Mouse (Mus musculus): ENCODE measurements at regions not wholly inside any gene's neighbourhood (a gene's known extent, or its start where the extent isn't known, plus 50 kb on each side); places are given as distances from the start of the nearest gene placed in this dataset.
A peak's percentile ranks its signal among the peaks of the same experiment; 100 is the strongest.

- DNase-seq (ENCODE audit: low spot score in 2 of 2), result no peak
- intact Hi-C loops (cut with DNase I), result no loop called here
Measured at GRCm38 (mm10) chr15:86719088-86719487, 504.8 kb downstream of the Tbc1d22a start.

DNA sequence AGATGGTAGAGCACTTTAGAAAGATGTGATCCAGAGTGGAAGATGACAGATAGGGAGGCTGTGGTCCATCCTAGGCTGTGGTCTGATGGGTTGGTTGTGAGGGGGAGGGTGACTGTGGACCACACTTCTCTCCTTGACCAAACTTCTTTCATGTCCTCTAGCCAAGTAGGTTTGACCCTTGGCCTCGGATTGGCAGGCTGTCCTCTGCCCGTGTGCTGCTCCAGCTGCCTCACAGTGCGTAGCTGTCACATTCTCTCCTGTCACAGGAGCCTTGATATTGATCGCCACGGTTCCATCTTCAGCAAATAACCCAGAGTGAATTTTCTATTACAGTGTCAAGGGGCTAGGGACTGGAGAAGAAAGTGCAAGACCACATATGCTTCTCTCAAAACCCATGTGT, 506.9 kb downstream of the Tbc1d22a start:
- intact Hi-C loops (cut with DNase I), result no loop called here
- no peak for DNase-seq (ENCODE audit: low spot score in 2 of 2)

DNA sequence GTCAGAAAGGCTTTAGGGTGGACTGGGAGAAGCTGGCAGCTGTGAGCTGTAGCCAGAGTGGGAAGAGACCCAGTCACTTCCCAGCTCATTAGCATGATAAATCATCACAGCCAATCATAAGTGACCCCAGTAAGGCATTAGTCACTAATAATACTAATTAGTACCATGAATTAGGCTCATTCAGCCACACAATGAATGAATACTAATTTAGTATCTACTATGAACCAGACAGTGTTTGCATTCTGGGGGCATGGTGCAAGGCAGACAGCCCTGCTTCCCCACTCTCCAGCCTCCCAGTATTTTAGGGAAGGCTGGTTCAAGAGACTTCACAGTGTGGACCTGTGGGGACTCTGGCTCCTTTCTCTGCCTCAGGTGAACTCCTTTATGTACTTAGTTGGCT, 523.7 kb downstream of the Tbc1d22a start:
- DNase-seq (ENCODE audit: low spot score in 2 of 2), result no peak
- intact Hi-C loops (cut with DNase I), result no loop called here

GRCm38 (mm10) chr15:86738356-86738755, 524.1 kb downstream of the Tbc1d22a start:
- intact Hi-C loops (cut with DNase I), result no loop called here
- DNase-seq (ENCODE audit: low spot score in 2 of 2), result no peak

DNA sequence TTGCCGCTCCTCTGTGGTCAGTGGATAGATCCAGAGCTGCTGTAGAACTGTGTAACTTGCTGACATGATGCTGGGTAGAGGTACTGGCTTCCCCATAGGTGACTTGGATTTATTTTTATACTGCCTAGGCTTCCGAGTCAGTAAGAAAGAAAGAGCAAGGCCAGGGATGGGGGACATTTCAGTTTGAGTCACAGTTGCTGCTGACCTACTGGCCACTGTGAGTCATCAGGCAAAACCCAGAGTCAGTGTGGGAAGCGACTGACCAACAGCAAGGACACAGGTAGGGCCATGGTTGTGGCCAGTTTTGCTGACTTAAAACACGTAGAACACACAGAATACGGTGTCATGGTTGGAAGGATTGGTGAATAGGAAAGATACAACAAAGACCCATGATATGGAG, 524.5 kb downstream of the Tbc1d22a start:
- DNase-seq (ENCODE audit: low spot score in 2 of 2), result no peak

DNA sequence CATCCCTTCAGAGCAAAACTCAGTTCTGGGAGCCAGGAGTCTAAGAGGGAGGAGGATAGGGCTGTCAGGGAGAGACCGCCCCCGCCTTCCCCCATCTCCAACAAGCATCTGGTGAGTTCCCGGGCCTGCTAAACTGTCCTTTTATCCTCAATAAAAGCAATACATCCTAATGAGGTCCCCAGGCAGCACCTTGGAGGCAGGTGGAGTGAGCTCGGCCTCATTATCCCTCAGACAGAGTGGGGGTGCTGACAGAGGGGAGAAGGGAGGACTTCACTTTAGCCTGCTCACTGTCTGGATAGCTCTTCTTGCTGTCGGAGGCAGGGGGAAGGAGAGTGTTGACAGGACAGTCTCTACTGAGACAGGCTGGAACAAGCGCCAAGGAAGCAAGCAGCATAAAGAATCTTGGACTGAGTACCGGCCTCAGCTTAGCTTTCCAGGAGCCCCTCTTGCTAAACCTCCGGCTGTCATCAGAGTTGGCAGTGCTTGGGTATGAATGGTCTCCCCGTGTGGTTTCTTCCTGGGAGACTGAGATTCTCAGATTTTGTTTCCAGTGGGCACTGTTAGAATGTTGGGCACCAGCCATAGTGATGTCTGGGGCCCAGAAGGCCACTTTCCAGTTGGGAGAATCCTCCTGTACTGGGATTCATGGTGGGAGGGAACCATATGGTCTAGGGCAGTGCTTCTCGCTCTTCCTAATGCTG, 537.3 kb downstream of the Tbc1d22a start:
- peak in 1 of 2 experiments; percentile 23 for DNase-seq (ENCODE audit: low spot score in 2 of 2)
- intact Hi-C loops (cut with DNase I), result no loop called here

More for the DNA sequence above, 524.5 kb downstream of the Tbc1d22a start:
- intact Hi-C loops (cut with DNase I), result no loop called here

DNA sequence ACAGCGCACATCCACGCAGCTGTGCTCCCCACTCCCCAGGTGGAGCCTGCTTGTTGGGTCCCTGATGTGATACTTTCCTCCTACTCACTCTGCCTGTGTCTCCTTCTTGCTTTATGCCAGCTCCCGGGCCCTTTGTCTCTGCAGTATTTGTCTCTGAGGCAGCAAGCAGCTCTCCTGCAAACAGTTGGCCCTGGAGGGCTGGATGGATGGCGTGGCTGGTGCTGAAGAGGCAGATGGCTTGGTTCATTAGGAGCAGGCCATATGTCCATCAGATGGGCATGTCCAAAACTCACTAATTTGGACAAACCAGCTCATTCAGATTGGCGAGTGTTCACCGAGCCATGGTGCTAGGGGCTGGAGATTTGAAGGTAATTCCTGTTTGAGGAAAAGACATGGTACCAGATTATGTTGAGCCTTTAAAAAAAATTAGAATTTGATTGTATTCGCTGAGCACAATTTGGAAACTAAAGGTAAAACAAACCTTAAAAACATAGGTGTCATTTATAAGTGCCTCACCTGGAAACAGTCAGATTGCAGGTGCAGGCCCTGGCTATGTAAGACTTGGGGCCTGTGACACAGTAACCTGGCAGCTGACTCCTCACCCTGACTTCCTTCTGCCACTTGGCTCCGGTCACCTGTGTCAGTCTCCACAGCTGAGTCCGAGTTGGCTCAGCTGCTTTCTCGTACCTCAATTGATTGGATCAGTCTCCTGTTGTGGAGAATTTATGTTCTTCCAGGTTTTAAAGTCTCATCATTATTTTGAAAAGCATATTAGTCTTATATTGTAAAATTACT, 549.5 kb downstream of the Tbc1d22a start:
- intact Hi-C loops (cut with DNase I), result no loop called here
- no peak for DNase-seq (ENCODE audit: low spot score in 2 of 2)

DNA sequence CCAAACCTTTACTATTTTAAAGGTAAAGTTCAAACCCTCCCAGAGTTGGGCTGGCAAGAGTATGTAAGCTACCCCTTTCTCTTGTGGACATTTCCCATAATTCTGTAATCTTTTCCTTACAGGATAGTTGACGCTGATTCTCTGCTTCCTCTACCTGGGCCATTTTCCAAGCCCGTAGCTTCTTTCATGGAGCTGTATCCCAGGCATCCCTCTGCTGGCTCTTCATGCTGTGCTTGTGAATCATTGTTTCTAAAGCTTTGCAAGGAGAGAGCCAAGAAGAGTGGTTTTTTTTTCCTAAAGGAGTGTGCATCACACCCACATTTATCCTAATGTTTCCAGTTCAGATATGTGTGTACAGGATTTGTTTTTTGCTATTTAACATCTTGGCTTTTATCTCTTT, 553.4 kb downstream of the Tbc1d22a start:
- peak in 1 of 2 experiments; percentile 59 for DNase-seq (ENCODE audit: low spot score in 2 of 2)

DNA sequence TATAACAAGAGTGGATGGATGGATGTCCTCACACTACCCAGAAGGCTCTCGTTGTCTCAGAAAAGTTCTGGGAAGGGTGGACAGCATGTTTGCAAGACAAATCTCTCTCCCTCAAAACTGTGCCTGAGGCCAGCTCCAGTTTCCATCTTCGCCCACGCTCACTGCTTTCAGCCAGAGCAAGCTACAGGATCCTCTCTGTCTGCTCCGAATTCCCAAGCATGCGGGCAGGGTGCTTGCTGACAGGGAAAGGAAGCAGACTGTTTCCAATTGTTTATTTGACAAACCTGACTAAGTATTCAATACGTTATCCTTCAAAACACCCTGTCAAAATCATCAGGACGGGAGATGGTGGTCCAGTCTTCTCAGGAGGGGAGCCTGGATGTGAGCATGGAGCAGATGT, 558.8 kb downstream of the Tbc1d22a start:
- peak in 1 of 2 experiments; percentile 56 for DNase-seq (ENCODE audit: low spot score in 2 of 2)
- intact Hi-C loops (cut with DNase I), result no loop called here

More for the DNA sequence above, 553.4 kb downstream of the Tbc1d22a start:
- intact Hi-C loops (cut with DNase I), result no loop called here

DNA sequence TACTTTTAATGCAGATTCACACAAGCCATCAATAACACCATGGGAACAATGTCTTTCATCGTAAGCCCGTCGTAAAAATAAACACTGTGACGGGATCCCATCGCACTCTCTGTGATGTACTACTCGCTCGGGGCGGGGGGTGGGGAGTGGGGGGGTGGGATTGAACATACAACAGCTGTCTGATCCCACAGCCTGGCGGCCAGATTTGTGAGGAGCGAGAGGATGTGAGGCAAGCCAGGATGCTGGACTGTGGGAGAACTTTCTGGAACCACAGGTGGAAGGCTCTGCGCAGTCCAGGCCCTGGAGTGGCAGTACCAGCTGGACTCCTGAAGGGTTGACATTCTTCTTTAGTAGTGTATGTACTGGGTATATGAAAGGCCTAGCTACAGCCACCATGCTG, 563.7 kb downstream of the Tbc1d22a start:
- no peak for DNase-seq (ENCODE audit: low spot score in 2 of 2)
- intact Hi-C loops (cut with DNase I), result no loop called here

DNA sequence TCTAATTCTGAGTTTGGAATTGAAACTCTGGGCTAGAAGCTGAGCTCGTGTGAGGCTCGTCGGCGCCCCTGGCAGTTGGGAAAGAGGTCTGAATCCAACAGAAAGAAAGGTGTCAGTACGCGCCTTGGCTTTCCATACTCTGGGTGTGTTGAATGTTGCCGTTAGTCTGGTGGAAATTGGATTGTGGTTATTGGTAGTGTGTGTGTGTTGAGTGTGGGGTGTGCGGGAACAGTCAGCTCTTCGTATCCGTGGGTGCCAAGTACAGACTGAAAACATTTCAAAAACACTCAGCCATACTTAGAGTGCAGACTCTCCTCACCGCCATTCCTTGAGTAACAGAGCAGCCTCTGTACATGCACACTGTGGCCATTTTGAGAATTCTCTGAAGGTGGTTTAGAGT, 566.9 kb downstream of the Tbc1d22a start:
- DNase-seq (ENCODE audit: low spot score in 2 of 2), result peak in 1 of 2 experiments; percentile 42
- intact Hi-C loops (cut with DNase I), result no loop called here

GRCm38 (mm10) chr15:86794716-86795115, 580.5 kb downstream of the Tbc1d22a start:
- intact Hi-C loops (cut with DNase I), result no loop called here
- DNase-seq (ENCODE audit: low spot score in 2 of 2), result no peak

DNA sequence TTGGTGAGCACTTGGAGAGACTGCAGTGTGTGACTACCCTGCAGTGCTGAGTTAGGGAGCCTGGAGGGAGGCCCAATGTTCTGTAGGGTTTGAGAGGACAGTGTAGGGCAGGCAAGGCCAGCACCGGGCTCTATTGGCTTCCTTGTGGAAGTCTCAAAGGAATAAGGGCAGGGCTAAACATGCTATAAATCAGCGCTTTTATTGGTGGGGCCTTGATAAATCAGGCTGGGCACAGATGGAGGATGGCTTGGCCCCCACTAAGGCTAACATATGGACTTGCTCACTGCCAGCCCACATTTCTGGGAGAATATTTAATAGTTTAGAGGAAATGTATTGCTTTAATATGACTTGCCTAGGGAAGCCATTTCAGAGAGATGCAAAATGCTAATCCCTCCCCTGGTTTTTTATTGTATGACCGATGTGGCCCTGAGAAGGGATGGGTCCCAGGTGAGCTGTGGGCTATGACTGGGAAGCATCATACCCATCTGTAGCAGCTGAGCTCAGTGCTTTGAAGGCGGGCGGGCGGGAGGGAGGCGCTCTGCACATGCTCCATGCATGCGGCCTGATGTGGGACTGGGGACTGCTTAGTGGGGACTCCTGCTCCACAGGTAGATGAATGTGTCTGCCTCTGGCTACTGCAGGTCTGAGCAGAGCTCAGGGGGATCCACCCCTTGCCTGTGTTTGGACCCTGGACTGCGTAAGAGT, 584.4 kb downstream of the Tbc1d22a start:
- DNase-seq (ENCODE audit: low spot score in 2 of 2), result no peak
- intact Hi-C loops (cut with DNase I), result no loop called here

DNA sequence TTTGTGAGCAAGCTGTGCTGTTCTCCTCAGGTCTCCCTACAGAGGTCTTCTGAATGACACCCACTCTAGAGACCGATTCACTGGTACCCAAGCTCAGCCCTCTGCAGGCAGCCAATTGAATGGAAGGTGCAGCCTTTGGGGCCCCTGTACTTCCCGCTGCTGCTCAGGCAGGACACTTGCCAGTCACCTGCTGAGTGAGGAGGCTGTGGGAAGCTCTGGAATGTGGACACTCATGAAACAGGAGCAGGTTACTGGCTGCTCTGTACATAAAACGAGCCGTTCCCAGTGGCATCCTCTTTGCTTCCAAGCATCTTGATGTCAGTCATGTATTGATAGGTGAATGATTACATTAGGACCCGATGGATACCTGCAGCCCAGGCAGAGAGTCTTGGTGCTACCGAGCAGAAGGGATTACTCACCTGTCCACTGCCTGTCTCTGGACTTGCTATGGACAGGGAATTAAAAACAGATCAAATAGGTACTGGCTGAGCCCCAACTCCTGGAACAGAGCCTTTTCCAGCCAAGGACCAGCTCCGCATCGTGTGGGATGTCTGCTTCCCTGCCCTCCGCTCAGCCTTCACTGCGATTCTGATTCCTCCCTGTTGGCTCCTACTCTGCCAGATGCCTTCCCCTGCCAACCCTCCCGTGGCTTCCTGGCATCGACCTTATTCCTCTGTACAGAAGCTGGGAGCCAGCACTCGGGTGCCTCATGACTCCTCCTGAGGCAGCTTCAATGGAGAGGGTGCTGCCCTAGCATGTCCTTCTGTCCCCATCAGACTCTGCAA, 593.2 kb downstream of the Tbc1d22a start:
- intact Hi-C loops (cut with DNase I), result no loop called here

DNA sequence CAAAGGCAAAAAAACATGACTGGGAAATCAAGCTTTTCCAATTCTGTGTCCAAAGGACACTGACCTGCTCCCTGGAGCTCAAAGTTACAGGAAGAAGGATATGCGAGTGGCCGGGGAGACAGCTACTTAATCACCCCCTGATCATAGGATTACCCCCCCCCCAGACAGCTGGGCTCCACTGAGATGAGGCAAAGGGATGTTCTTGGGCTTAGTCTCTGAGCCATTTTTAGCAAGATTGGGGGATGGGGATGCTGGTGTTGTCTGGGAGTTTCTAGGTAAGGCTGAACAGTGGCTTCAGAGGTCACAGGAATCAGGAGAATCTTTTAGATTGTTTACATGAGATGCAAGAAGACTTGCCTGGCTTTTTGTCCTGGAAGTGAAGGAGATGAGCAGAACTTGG, 597.6 kb downstream of the Tbc1d22a start:
- intact Hi-C loops (cut with DNase I), result no loop called here
- DNase-seq (ENCODE audit: low spot score in 2 of 2), result no peak

More for the DNA sequence above, 593.2 kb downstream of the Tbc1d22a start:
- no peak for DNase-seq (ENCODE audit: low spot score in 2 of 2)

- DNase-seq (ENCODE audit: low spot score in 2 of 2), result no peak
- intact Hi-C loops (cut with DNase I), result no loop called here
Measured at GRCm38 (mm10) chr15:86814808-86815421, 600.7 kb downstream of the Tbc1d22a start.

DNA sequence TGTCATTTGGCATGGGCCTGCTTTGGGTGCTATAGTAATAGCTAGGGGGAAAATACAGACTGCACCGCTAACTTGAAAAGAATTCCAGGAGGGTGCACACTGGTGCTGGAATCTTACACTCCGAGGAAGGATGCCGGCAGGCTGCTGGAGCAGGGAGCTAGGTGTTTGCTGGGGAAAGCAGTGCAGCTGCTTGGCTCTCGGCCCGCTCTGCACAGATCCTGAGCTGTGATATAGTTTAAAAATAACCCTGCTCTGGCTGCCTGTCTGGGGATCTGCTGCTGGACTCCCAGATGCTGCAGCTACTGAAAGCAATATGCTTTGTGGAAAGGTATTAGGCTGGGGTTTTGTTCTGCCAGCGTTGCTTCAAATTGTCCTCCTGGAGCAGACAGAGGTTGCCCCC, 621.7 kb downstream of the Tbc1d22a start:
- DNase-seq (ENCODE audit: low spot score in 2 of 2), result peak; percentile 52 to 70
- intact Hi-C loops (cut with DNase I), result no loop called here

- DNase-seq (ENCODE audit: low spot score in 2 of 2), result peak in 1 of 2 experiments; percentile 18
- intact Hi-C loops (cut with DNase I), result no loop called here
Measured at GRCm38 (mm10) chr15:86852161-86852870, 638.1 kb downstream of the Tbc1d22a start.

Measured in left cerebral cortex, postnatal 25 days (tissue).